Mouse (Mus musculus): ENCODE measurements around the gene Rad51b.
A peak's percentile ranks its signal among the peaks of the same experiment; 100 is the strongest.

Rad51b gene

GRCm38 (mm10) chr12:79330571-79330970 lies 33.5 kb downstream of the Rad51b start:
- no peak for DNase-seq (ENCODE audit: extremely low read depth, low read depth)

GRCm38 (mm10) chr12:79331722-79332121 lies 34.6 kb downstream of the Rad51b start:
- no peak for DNase-seq (ENCODE audit: extremely low read depth, low read depth)

- DNase-seq (ENCODE audit: extremely low read depth, low read depth) = no peak
Measured at GRCm38 (mm10) chr12:79338791-79339190, 41.7 kb downstream of the Rad51b start.

GRCm38 (mm10) chr12:79340513-79340912 lies 43.4 kb downstream of the Rad51b start:
- DNase-seq (ENCODE audit: extremely low read depth, low read depth) = no peak

GRCm38 (mm10) chr12:79341291-79341845 lies 44.3 kb downstream of the Rad51b start:
- DNase-seq (ENCODE audit: extremely low read depth, low read depth) = no peak

- DNase-seq (ENCODE audit: extremely low read depth, low read depth) = no peak
Measured at GRCm38 (mm10) chr12:79346198-79346733, 49.2 kb downstream of the Rad51b start.

- peak; percentile 54 for DNase-seq (ENCODE audit: extremely low read depth, low read depth)
Measured at GRCm38 (mm10) chr12:79347643-79348042, 50.6 kb downstream of the Rad51b start.

- no peak for DNase-seq (ENCODE audit: extremely low read depth, low read depth)
Measured at GRCm38 (mm10) chr12:79351461-79351860, 54.4 kb downstream of the Rad51b start.

GRCm38 (mm10) chr12:79352086-79352741 lies 55.1 kb downstream of the Rad51b start:
- DNase-seq (ENCODE audit: extremely low read depth, low read depth) = no peak

GRCm38 (mm10) chr12:79352742-79353114 lies 55.6 kb downstream of the Rad51b start:
- DNase-seq (ENCODE audit: extremely low read depth, low read depth) = no peak

GRCm38 (mm10) chr12:79353356-79353755 lies 56.3 kb downstream of the Rad51b start:
- DNase-seq (ENCODE audit: extremely low read depth, low read depth) = no peak

- no peak for DNase-seq (ENCODE audit: extremely low read depth, low read depth)
Measured at GRCm38 (mm10) chr12:79354621-79355020, 57.5 kb downstream of the Rad51b start.

- no peak for DNase-seq (ENCODE audit: extremely low read depth, low read depth)
Measured at GRCm38 (mm10) chr12:79356138-79356537, 59.1 kb downstream of the Rad51b start.

- DNase-seq (ENCODE audit: extremely low read depth, low read depth) = no peak
Measured at GRCm38 (mm10) chr12:79357631-79358030, 60.5 kb downstream of the Rad51b start.

GRCm38 (mm10) chr12:79358613-79359218 lies 61.6 kb downstream of the Rad51b start:
- DNase-seq (ENCODE audit: extremely low read depth, low read depth) = peak; percentile 68

- DNase-seq (ENCODE audit: extremely low read depth, low read depth) = no peak
Measured at GRCm38 (mm10) chr12:79359404-79359803, 62.3 kb downstream of the Rad51b start.

- no peak for DNase-seq (ENCODE audit: extremely low read depth, low read depth)
Measured at GRCm38 (mm10) chr12:79362219-79362618, 65.1 kb downstream of the Rad51b start.

GRCm38 (mm10) chr12:79364284-79364683 lies 67.2 kb downstream of the Rad51b start:
- no peak for DNase-seq (ENCODE audit: extremely low read depth, low read depth)

GRCm38 (mm10) chr12:79368818-79369217 lies 71.7 kb downstream of the Rad51b start:
- DNase-seq (ENCODE audit: extremely low read depth, low read depth) = peak; percentile 39

- no peak for DNase-seq (ENCODE audit: extremely low read depth, low read depth)
Measured at GRCm38 (mm10) chr12:79369512-79370165, 72.6 kb downstream of the Rad51b start.

- no peak for DNase-seq (ENCODE audit: extremely low read depth, low read depth)
Measured at GRCm38 (mm10) chr12:79372697-79373096, 75.6 kb downstream of the Rad51b start.

GRCm38 (mm10) chr12:79377378-79377777 lies 80.3 kb downstream of the Rad51b start:
- no peak for DNase-seq (ENCODE audit: extremely low read depth, low read depth)

All from MEL-GATA-1-ER (cell line).